ENCODE assay signal across 8 mouse cellular contexts in the genomic region with DNA sequence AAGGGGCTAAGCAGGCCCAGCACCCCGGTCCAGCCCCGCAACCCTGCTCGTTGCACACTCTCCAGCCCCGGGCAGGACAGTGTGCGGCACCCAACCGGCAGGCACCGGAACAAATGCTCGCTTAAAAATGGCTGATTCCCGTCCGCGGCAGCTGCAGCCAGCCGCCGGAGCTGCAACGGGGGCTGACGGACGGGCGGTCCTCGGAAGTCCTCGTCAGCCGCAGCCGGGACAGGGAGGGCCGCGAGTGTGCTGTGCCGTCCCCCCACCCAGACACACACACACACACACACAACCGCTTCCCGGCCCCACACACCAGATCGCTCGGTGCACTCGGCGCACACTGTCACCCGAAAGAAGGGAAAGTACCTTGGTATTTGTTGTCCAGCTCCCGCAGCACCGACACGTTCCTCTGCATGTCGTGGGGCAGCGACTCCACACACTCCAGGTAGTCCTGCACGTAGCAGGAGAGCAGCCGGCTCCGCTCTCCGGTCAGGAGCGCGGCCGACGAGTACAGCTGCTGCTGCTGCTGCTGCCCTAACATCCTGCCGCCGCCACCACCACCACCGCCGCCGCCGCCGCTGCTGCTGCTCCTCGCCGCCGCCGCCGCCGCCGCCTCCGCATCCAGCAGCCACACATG. TPM values are rescaled to one million over a fixed set of nuclear protein-coding genes. Genes with fewer than 3 reads are reported as not detected.
A peak's percentile ranks its signal among the peaks of the same experiment; 100 is the strongest.
DNase-seq lines count a peak whose midpoint lies in the region; ATAC-seq and TF ChIP-seq lines count a peak whose summit lies in the region.

No protein-coding gene starts in this region.

- peak overlapping the region; percentile 100 for H3K4me3 ChIP-seq in kidney, embryonic 16.5 days (ENCODE audit: low read length)
- H3K4me3 ChIP-seq in E14TG2a.4 (replicated peaks; ENCODE audit: low read length) = peak overlapping the region; percentile 99
- peak overlapping the region; percentile 96 for H3K4me3 ChIP-seq in hindbrain, embryonic 16.5 days (ENCODE audit: low read length)

- no peak for TF ChIP-seq CTCF in E14TG2a.4 (conservative IDR thresholded peaks at IDR 0.05; ENCODE audit: low read length)

- H3K27me3 ChIP-seq in kidney, embryonic 16.5 days (ENCODE audit: insufficient read depth, low read length) = no peaks in the 10 kb centered on the region
- no peaks in the 10 kb centered on the region for H3K27me3 ChIP-seq in E14TG2a.4 (ENCODE audit: insufficient read depth, low read length)
- no peaks in the 10 kb centered on the region for H3K27me3 ChIP-seq in hindbrain, embryonic 16.5 days (replicated peaks; ENCODE audit: control insufficient read depth, insufficient read depth, low read length)

- H3K4me2 ChIP-seq in kidney, embryonic 16.5 days (replicated peaks; ENCODE audit: low read depth, low read length) = peak overlapping the region; percentile 60
- H3K4me2 ChIP-seq in hindbrain, embryonic 16.5 days (ENCODE audit: low read length) = peak overlapping the region; percentile 68

- 0 out of 2 replicates have a peak, but pooled peaks cover 5% of the 10 kb centered on the region for H3K36me3 ChIP-seq in kidney, embryonic 16.5 days (ENCODE audit: insufficient read depth, low read length)
- no peaks in the 10 kb centered on the region for H3K36me3 ChIP-seq in E14TG2a.4 (ENCODE audit: insufficient read depth, low read length)
- no peaks in the 10 kb centered on the region for H3K36me3 ChIP-seq in hindbrain, embryonic 16.5 days (ENCODE audit: control insufficient read depth, insufficient read depth, low read length)

- ATAC-seq in kidney, embryonic 16.5 days (ENCODE audit: low FRiP score, low TSS enrichment) = peak; percentile 31
- ATAC-seq in hindbrain, embryonic 16.5 days = peak; percentile 43
- 0 out of 2 replicates have a peak, but pooled peaks have one; percentile 15 for ATAC-seq in monocyte, adult 5-6 weeks (replicated peaks; ENCODE audit: insufficient number of reproducible peaks, low FRiP score, low TSS enrichment, poor library complexity, severe bottlenecking)

- no peak for DNase-seq in kidney, adult 11 months
- DNase-seq in embryo, embryonic 11.5 days (ENCODE audit: low read depth, low spot score) = peak; percentile 29
- no peak for DNase-seq in gastrocnemius, adult 8-10 months (ENCODE audit: low spot score in 2 of 2)
- DNase-seq in retina, postnatal 1 day = no peak

- H3K9me3 ChIP-seq in kidney, embryonic 16.5 days (ENCODE audit: low read length) = no peaks in the 10 kb centered on the region
- H3K9me3 ChIP-seq in E14TG2a.4 (ENCODE audit: low read length) = no peaks in the 10 kb centered on the region
- H3K9me3 ChIP-seq in hindbrain, embryonic 16.5 days (ENCODE audit: control insufficient read depth, low read length) = no peaks in the 10 kb centered on the region

- H3K9ac ChIP-seq in kidney, embryonic 16.5 days (replicated peaks; ENCODE audit: low read length) = peak overlapping the region; percentile 92
- peak overlapping the region; percentile 94 for H3K9ac ChIP-seq in hindbrain, embryonic 16.5 days (ENCODE audit: low read depth, low read length)

- H3K4me1 ChIP-seq in kidney, embryonic 16.5 days (ENCODE audit: insufficient read depth, low read length) = peaks cover 12% of the 10 kb centered on the region
- peaks cover 26% of the 10 kb centered on the region for H3K4me1 ChIP-seq in E14TG2a.4 (replicated peaks; ENCODE audit: low read depth, low read length)
- H3K4me1 ChIP-seq in hindbrain, embryonic 16.5 days (ENCODE audit: control insufficient read depth, insufficient read depth, low read depth, low read length) = peaks cover 3% of the 10 kb centered on the region

- 0% methylated on average over 46 of the region's 59 CpGs for WGBS in kidney, embryonic 16.5 days
- under 1% methylated on average over 42 of the region's 59 CpGs for WGBS in hindbrain, embryonic 16.5 days

- H3K27ac ChIP-seq in kidney, embryonic 16.5 days (ENCODE audit: low read length) = peak overlapping the region; percentile 93
- peak overlapping the region; percentile 95 for H3K27ac ChIP-seq in hindbrain, embryonic 16.5 days (ENCODE audit: low read depth, low read length)

RNA-seq across cellular contexts. Expression of gene Ing2, which starts 1.1 kb away (rescaled TPM):
- polyA plus RNA-seq in kidney, embryonic 16.5 days (2015; fragmentation: Nextera tagmentation; extraction: Ambion mirVana) = 9.9 and 11.6 TPM in 2 replicates
- polyA plus RNA-seq in hindbrain, embryonic 16.5 days (2015; fragmentation: Nextera tagmentation; extraction: Ambion mirVana) = 4.6 and 6.5 TPM in 2 replicates
- total RNA-seq in monocyte, adult 5-6 weeks (2017) = 32.9 to 78.1 TPM (median 39.0 TPM) in 3 replicates
- 10 to 100 TPM; 13.8 to 19.0 (median 17.7) TPM for total RNA-seq in gastrocnemius, adult 8-10 months (2022)

RNA-seq across cellular contexts. Expression of gene Cdkn2aip, which starts 39.5 kb away (rescaled TPM):
- 28.0 and 28.8 TPM in 2 replicates for polyA plus RNA-seq in kidney, embryonic 16.5 days (2015; fragmentation: Nextera tagmentation; extraction: Ambion mirVana)
- polyA plus RNA-seq in hindbrain, embryonic 16.5 days (2015; fragmentation: Nextera tagmentation; extraction: Ambion mirVana) = 24.7 and 28.5 TPM in 2 replicates
- 33.0 to 35.9 TPM (median 35.4 TPM) in 3 replicates for total RNA-seq in monocyte, adult 5-6 weeks (2017)
- total RNA-seq in gastrocnemius, adult 8-10 months (2022) = 1 to 10 TPM; 5.0 to 5.9 (median 5.1) TPM
